Mouse (Mus musculus): ENCODE results near the gene Nfatc4.

Nfatc4 gene

DNA sequence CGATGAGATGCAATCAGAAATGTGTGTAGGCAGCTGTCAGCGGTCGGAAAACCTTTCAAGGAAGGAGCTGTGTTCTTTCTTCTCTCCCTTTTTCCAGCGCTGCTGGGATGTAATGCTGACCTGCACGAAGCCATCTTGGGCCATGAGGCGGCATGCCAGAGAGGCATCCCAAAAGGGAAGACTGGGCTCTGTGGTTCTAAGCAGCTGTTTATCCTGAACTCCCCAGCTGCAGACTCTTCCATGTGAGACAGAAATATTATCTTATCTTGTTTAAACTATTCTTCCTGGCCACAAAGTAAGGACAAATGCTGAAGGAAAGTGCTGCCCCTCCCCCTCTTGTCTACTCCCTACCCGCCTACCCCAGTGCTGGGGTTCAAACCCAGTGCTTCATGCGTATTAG lies 58.0 kb downstream of the Nfatc4 start:
- in situ Hi-C loops (cut with MboI, MseI): no loop called here

DNA sequence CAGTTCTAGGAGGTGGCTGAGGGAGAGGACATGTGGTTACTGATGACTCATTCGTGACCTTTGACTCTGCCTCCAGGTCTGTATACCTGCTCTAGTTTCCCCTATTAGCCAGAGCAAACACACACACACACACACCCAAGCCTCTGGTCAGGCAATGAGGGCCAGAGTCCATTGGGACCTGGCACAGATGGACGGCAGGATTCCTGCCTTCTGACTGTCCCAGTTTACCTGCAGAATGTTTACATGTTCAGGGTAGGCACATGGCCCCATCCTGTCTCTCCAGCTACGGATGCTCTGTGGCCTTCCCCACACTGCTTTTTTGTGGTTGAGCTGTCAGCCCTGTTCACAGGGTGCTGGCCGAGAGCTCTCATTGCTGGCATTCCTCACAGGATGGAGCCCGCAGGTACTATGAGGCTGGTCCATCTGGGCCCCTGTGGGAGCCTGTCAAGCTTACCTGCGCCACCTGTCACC lies 59.3 kb downstream of the Nfatc4 start:
- in situ Hi-C loops (cut with MboI, MseI): no loop called here

DNA sequence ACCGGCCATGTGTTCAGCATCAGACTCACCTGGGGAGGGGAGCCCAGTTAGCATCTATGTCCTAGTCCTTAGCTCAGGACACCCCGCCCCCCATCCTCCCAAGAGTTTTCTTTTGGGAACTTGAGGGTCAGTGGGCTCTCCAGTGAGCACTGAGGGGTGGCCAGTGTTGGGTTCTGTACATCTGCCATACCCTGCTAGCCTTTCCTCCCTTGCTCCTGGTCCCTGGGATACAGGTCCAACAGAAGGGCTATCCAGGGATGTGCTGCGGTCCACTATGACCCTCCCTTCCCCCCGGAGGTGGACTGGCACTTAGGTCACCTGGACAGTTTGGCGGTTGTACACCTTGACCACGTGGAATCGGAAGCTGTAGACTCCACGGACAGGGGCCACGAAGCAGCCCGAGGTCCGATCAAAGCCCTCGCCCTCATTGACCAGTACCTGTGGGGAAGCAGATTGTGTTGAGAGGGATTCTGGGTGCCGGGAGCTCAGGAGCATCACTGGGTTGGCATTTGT lies 60.3 kb downstream of the Nfatc4 start:
- in situ Hi-C loops (cut with MboI, MseI): no loop called here
